In the genomic region with DNA sequence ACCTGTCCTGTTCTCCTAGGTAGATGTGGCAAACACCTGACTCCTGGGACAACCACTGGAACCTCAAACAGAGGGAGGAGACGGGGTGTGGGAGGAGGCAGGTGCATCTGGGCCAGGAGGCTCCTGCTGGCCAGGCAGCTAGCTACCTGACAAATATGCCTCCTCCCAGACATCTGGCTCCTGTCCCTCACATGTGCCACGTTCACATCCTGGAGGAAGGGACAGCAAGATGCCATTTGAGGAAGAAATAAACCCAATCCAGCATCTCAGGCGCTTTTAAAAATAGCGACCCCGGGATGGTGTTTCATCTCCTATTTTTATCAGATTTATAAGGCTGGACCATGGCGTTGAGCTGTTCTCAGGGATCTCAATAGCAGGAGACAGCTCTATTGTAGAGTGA, we compare ENCODE assay signal across 8 mouse cellular contexts. TPM values are rescaled to one million over a fixed set of nuclear protein-coding genes. Genes with fewer than 3 reads are reported as not detected.
DNase-seq lines count a peak whose midpoint lies in the region; ATAC-seq lines count a peak whose summit lies in the region.

A gene (minus strand): TSS at position 101 of the 400 bp plus-strand sequence.

- DNase-seq in hindbrain, embryonic 10.5 days (ENCODE audit: low spot score) = no peak
- no peak for DNase-seq in adrenal gland, postnatal 10 days
- no peak for DNase-seq in heart, adult 8-10 months (ENCODE audit: low spot score)
- DNase-seq in layer of hippocampus, postnatal 25 days (ENCODE audit: extremely low spot score in 1 of 2, low spot score in 1 of 2) = no peak
- no peak for DNase-seq in urinary bladder, adult 2 months (ENCODE audit: low spot score)
- DNase-seq in spleen, adult 18-20 months = no peak

- ATAC-seq in hindbrain, embryonic 13.5 days (ENCODE audit: low FRiP score) = no peak
- no peak for ATAC-seq in midbrain, embryonic 15.5 days (replicated peaks)

- peaks cover 36% of the 10 kb centered on the region for H3K36me3 ChIP-seq in hindbrain, embryonic 10.5 days
- H3K36me3 ChIP-seq in hindbrain, embryonic 13.5 days = peaks cover 6% of the 10 kb centered on the region
- no peaks in the 10 kb centered on the region for H3K36me3 ChIP-seq in midbrain, embryonic 15.5 days (replicated peaks)

- no peak within 1 kb of the TSS for H3K27ac ChIP-seq in hindbrain, embryonic 10.5 days
- no peak within 1 kb of the TSS for H3K27ac ChIP-seq in hindbrain, embryonic 13.5 days
- no peak within 1 kb of the TSS for H3K27ac ChIP-seq in midbrain, embryonic 15.5 days

- no peaks in the 10 kb centered on the region for H3K9me3 ChIP-seq in hindbrain, embryonic 10.5 days
- H3K9me3 ChIP-seq in hindbrain, embryonic 13.5 days = no peaks in the 10 kb centered on the region
- H3K9me3 ChIP-seq in midbrain, embryonic 15.5 days = no peaks in the 10 kb centered on the region

- H3K4me3 ChIP-seq in hindbrain, embryonic 10.5 days = no peak within 1 kb of the TSS
- H3K4me3 ChIP-seq in hindbrain, embryonic 13.5 days = no peak within 1 kb of the TSS
- no peak within 1 kb of the TSS for H3K4me3 ChIP-seq in midbrain, embryonic 15.5 days

- H3K4me2 ChIP-seq in hindbrain, embryonic 13.5 days = no peak within 1 kb of the TSS
- no peak within 1 kb of the TSS for H3K4me2 ChIP-seq in midbrain, embryonic 15.5 days

- WGBS in hindbrain, embryonic 10.5 days = 83% methylated on average over 6 of the region's 6 CpGs
- WGBS in hindbrain, embryonic 13.5 days = 85% methylated on average over 6 of the region's 6 CpGs
- WGBS in midbrain, embryonic 15.5 days = 81% methylated on average over 6 of the region's 6 CpGs

- no peak within 1 kb of the TSS for H3K9ac ChIP-seq in hindbrain, embryonic 13.5 days
- H3K9ac ChIP-seq in midbrain, embryonic 15.5 days = no peak within 1 kb of the TSS

- 0 out of 2 replicates have a peak, but pooled peaks cover 3% of the 10 kb centered on the region for H3K27me3 ChIP-seq in hindbrain, embryonic 10.5 days (ENCODE audit: insufficient read depth, poor library complexity, severe bottlenecking)
- no peaks in the 10 kb centered on the region for H3K27me3 ChIP-seq in hindbrain, embryonic 13.5 days
- H3K27me3 ChIP-seq in midbrain, embryonic 15.5 days (replicated peaks) = no peaks in the 10 kb centered on the region

- peaks cover 44% of the 10 kb centered on the region for H3K4me1 ChIP-seq in hindbrain, embryonic 10.5 days (replicated peaks)
- peaks cover 22% of the 10 kb centered on the region for H3K4me1 ChIP-seq in hindbrain, embryonic 13.5 days (replicated peaks)
- H3K4me1 ChIP-seq in midbrain, embryonic 15.5 days = peaks cover 21% of the 10 kb centered on the region

RNA-seq across cellular contexts. Expression of the gene that starts here (rescaled TPM):
- polyA plus RNA-seq in hindbrain, embryonic 10.5 days (2016; fragmentation: Nextera tagmentation; extraction: Ambion mirVana) = 10.3 and 11.5 TPM in 2 replicates
- 9.8 and 11.1 TPM in 2 replicates for polyA plus RNA-seq in hindbrain, embryonic 13.5 days (2015; fragmentation: Nextera tagmentation; extraction: Ambion mirVana)
- total RNA-seq in adrenal gland, postnatal 10 days (2021) = 10 to 100 TPM; 39.2 to 40.2 TPM
- total RNA-seq in heart, adult 8-10 months (2022) = 10 to 100 TPM; 25.1 to 30.4 (median 28.3) TPM
- total RNA-seq in layer of hippocampus, postnatal 25 days (2021) = 10 to 100 TPM; 23.9 to 24.5 TPM
- polyA plus RNA-seq in midbrain, embryonic 15.5 days (2015; fragmentation: Nextera tagmentation; extraction: Ambion mirVana) = 13.0 and 14.3 TPM in 2 replicates
- polyA plus RNA-seq in urinary bladder, adult 2 months (2012; rRNA removed) = 5.1 and 11.2 TPM in 2 replicates
